Mouse (Mus musculus) gastrocnemius, postnatal 10 days (tissue): ENCODE measurements at regions not wholly inside any gene's neighbourhood (a gene's known extent, or its start where the extent isn't known, plus 50 kb on each side); places are given as distances from the start of the nearest gene placed in this dataset.

ENCODE experiments used
- DNase-seq: peaks from one replicate; pipeline ENCODE4 v3.0.0; 2021; ENCODE audit warnings: mixed read lengths

DNA sequence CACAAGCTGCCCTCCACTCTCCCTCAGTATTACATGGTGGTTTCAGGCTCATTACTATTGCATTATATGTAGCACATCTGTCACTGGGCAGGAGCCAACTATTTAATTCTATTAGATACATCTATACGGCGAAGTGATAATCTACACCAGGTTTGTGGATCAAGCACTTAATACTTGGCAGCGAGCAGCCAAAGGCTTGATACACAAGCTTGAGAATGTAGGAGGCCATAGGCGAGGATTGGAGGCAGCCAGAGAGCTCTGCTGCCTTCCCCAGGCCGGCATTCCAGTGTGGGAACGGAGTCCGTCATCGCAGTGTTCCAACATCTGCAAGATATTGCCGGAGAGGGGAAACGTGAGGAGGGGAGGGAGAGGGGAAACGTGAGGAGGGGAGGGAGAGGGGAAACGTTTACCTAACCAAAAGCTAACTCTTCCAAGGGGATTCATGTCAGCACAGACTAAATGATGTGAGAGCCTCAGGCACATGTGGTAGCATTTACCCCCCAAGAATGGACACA lies 109.6 kb upstream of the Habp2 start:
- peak; percentile 20 for DNase-seq

- DNase-seq, result no peak
Observed at GRCm38 (mm10) chr19:56185756-56186155, 101.2 kb upstream of the Habp2 start.

DNA sequence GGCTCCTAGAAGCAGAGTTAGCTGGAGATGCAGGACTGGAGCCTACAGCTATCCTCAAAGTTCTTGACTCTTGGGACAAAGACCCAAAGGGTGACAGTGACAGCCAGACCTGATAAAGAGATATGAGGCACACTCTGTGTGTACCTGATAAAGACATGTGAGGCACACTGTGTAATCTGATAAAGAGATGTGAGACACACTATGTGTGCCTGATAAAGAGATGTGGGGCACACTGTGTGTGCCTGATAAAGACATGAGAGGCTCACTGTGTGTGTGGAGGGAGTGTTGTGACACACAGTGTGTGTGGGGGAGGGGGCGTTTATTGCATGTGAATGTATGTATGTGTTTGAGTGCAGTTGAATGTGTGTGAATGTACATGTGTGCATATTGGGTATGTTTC lies 97.8 kb upstream of the Habp2 start:
- DNase-seq, result no peak

- DNase-seq, result no peak
Observed at GRCm38 (mm10) chr19:56190222-56190621, 96.7 kb upstream of the Habp2 start.

GRCm38 (mm10) chr19:56198474-56199236 lies 88.3 kb upstream of the Habp2 start:
- DNase-seq, result no peak

- DNase-seq, result no peak
Observed at GRCm38 (mm10) chr19:56199401-56200150, 87.4 kb upstream of the Habp2 start.

DNA sequence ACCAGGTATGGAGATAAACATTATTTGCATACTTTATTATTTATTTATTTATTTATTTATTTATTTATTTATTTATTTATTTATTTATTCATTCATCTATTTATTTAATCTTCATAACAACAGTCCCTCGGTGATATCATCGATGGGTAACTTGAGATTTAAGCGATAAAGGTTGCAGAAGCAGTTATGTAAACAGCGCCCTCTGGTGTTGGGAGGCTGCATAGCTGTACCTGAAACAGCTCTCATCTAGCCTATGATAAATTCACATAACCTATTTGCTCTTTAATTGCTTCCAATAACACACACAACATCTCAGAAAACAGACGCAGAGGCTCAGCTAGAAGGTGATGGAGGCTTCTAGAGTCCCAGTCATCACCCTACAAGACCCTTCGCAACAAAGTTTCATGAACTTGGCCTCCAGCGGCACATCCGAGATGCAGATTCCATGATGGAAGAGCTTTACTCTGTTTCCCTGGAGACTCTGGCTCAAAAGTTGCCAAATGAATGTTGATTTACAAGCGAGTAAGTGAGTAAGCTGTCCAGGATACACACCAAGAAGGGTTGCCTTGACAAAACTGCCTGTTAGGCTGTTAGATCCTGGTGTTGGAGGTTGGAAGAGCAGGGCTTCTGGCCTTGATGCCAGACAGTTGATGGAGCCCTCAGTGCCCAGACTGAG lies 85.8 kb upstream of the Habp2 start:
- no peak for DNase-seq

DNA sequence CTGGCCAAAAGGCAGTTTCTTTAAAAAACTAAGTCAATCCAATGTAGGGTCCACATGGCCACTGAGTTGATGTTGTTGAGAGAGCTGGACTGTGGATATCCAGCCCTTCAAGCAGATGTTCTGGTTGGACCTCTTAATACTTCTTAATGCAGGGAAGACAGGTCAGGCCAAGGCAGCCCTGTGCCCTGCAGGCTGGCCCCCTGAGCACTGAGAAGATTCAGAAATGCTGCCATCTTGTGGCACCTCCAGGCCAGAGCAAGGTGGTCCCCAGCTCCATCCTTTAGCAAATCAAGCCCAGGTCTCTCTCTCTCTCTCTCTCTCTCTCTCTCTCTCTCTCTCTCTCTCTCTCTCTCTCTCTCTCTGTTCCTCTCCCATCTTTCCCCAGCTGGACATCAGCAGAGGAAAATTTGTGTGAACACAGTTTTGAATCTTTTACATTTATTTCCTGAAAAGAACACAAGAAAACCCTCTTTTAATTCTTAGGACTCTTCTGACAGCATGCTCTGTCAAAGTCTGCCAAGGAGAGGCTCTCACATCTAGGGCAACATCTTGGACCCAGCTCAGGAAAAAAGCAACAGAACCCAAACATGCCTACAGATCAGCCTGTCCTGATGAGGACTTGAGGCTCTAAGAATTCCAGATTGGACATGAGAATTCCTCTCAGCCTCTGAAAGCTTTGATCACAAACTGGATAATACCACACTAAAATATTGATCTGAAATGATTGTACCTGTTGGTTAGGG lies 85.0 kb upstream of the Habp2 start:
- peak; percentile 62 for DNase-seq

GRCm38 (mm10) chr19:56202481-56203130 lies 84.3 kb upstream of the Habp2 start:
- no peak for DNase-seq

DNA sequence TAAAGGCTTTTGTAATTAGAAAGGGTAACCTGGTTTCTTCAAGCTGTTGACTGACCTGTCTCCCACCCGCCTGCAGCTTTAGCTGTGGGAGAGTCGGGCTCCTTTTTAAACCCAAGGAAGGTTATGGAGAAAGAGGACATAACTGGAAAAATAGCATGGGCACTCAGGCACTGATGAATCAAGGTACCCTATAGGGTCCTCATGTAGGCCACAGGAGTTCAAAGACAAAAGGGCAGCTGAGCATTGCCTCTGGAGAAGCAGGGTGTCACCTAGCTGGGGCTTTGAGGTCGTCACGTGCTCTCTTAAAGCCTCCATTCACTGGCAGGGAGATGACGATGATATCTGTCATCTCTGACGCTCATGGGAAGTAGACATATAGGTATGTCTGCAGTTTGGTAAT lies 68.4 kb upstream of the Habp2 start:
- no peak for DNase-seq

DNA sequence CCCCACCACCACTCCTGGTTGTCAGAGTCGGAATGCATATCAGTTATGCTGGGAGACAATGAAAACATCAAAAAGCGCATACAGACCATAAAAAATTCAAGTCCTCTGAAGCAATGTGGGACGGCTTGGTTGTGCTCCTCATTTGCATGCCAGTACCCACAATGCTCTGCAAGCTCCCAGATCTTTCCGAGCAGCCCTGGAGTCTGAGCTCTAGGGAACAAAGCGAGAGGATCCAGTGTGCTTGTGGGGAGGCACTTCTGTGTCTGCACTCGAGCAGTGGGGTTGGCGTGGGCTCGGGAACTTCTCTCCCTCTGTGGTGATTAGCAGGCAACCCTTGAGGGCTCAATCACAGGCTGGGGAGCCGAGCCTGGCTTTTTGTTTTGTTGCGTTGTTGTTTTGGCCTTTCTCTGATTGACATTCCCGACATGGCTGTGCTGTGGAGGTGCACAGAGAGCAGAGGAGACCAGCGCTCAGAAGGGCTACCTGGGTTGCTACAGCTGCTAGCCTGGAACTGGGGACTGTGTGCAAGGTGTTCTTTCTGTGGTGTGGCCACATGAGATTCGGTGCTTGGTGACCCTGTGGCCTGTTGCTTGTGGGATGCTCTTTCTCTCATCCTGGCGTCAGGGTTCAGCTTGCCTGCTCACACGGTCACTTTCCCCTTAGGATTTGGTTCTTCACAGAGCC lies 66.1 kb upstream of the Habp2 start:
- DNase-seq, result no peak

- no peak for DNase-seq
Observed at GRCm38 (mm10) chr19:56222496-56222895, 64.4 kb upstream of the Habp2 start.

DNA sequence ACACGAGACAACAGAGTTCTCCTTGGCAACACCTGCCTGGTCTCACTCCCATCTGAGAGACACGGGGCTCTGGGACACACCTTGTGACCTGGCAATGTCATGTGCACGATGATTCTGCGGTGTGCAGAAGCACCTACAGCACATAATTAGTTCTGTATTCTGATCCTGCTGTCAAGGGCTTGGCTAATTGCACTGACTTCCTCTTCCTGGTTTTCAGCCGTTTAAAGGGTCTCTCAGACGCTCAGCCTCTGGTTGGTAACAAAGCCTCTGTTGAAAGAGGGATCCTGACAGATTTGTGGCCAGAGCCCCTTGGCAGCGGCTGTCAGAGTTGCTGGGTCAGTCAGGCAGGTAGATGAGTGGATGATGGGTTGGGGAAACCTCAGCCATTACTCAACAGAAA lies 61.9 kb upstream of the Habp2 start:
- DNase-seq, result no peak

GRCm38 (mm10) chr19:56225518-56225917 lies 61.4 kb upstream of the Habp2 start:
- DNase-seq, result no peak

- no peak for DNase-seq
Observed at GRCm38 (mm10) chr19:56228586-56228985, 58.4 kb upstream of the Habp2 start.

DNA sequence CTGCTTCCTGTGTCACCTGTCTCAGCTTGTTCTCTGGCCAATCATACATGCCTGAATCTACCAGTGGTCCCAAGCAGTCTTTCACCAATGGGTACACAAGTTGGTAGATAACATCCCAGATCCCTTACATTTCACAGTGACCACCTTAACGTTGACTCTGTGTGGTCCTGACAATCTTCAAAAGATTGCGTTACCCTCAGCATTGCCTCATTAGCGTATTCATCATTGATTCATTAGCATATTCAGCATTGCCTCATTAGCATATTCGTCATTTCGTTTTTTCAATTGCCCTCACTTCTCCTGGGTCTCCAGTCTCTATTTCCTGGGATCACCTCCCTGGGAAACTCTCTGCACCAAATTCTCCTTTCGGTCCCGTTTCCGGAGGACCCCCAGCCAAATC lies 55.5 kb upstream of the Habp2 start:
- no peak for DNase-seq

GRCm38 (mm10) chr19:56231849-56232248 lies 55.1 kb upstream of the Habp2 start:
- DNase-seq, result peak; percentile 37

DNA sequence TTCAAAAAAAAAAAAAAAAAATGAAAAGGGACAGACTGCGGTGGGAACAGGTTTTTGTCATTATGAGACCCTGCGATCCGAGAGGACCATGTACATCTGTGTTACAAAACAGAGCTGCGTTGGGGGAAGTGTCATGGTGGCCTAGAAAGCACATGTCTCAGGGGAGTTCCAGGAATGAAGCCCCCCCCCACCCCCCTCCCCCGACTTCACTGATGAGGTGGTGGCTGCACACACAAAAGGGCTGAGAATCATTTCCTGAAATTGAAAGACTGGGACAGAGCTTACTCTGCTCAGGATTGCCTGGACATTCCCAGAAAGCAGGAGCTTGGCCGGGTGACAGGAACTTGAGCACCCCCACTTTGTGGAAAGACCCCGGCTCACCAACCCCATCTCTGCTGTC lies 54.7 kb upstream of the Habp2 start:
- no peak for DNase-seq

- no peak for DNase-seq
Observed at GRCm38 (mm10) chr19:56232950-56233349, 54.0 kb upstream of the Habp2 start.

DNA sequence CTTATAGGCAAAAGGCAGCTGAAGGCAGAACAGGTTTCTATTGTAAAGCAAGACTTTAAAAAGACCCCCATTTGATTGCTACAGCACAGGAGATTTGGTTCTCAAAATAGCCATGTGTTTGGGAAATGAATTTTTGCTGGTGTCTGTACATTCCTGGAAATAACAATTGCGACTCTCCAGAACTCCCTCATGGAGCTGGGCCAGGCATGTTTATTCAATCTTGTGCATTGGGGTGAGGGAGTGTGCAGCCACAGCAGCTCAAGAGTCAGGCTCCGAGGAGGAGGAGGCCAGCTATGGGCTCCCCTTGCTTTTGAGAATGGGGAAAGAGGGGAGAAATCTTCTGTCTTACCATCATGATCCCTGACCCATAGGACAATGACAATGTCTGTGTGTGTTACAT lies 51.9 kb upstream of the Habp2 start:
- no peak for DNase-seq
